Mouse (Mus musculus): Measurements from ENCODE around the gene Gal3st1. TPM values are rescaled to one million over a fixed set of nuclear protein-coding genes. Genes with fewer than 3 reads are reported as not detected.

Gal3st1 gene
- polyA plus RNA-seq, 1 experiment from 2014 or later = 11.1 TPM

- no peak overlapping the region for H3K4me2 ChIP-seq (replicated peaks; ENCODE audit: low read depth, low read length)
- H3K27me3 ChIP-seq (ENCODE audit: insufficient read depth, low read length) = no peaks in the 10 kb centered on the region
- no peaks in the 10 kb centered on the region for H3K4me1 ChIP-seq (ENCODE audit: insufficient read depth, low read length)
- no peak overlapping the region for H3K4me3 ChIP-seq (ENCODE audit: low read length)
- no peaks in the 10 kb centered on the region for H3K36me3 ChIP-seq (ENCODE audit: insufficient read depth, low read length)
- WGBS = 96% methylated on average over 4 of the region's 4 CpGs
- no peak overlapping the region for H3K9ac ChIP-seq (replicated peaks; ENCODE audit: low read length)
- H3K27ac ChIP-seq (ENCODE audit: low read length) = no peak overlapping the region
- ATAC-seq (ENCODE audit: low FRiP score, low TSS enrichment) = no peak
- H3K9me3 ChIP-seq (ENCODE audit: low read length) = no peaks in the 10 kb centered on the region
Observed at GRCm38 (mm10) chr11:4039951-4040350, 56.5 kb downstream of the Gal3st1 start.

- WGBS = 74% methylated on average over 6 of the region's 6 CpGs
- H3K4me1 ChIP-seq (ENCODE audit: insufficient read depth, low read length) = no peaks in the 10 kb centered on the region
- no peaks in the 10 kb centered on the region for H3K9me3 ChIP-seq (ENCODE audit: low read length)
Observed at GRCm38 (mm10) chr11:4041123-4041625, 57.7 kb downstream of the Gal3st1 start.

GRCm38 (mm10) chr11:4043081-4043480, 59.6 kb downstream of the Gal3st1 start:
- no peak overlapping the region for H3K9ac ChIP-seq (replicated peaks; ENCODE audit: low read length)
- no peak overlapping the region for H3K4me2 ChIP-seq (replicated peaks; ENCODE audit: low read depth, low read length)
- H3K4me3 ChIP-seq (ENCODE audit: low read length) = no peak overlapping the region
- no peaks in the 10 kb centered on the region for H3K4me1 ChIP-seq (ENCODE audit: insufficient read depth, low read length)
- H3K27ac ChIP-seq (ENCODE audit: low read length) = no peak overlapping the region
- no peaks in the 10 kb centered on the region for H3K36me3 ChIP-seq (ENCODE audit: insufficient read depth, low read length)
- WGBS = 90% methylated on average over 7 of the region's 7 CpGs
- no peaks in the 10 kb centered on the region for H3K9me3 ChIP-seq (ENCODE audit: low read length)
- no peak for ATAC-seq (ENCODE audit: low FRiP score, low TSS enrichment)
- H3K27me3 ChIP-seq (ENCODE audit: insufficient read depth, low read length) = no peaks in the 10 kb centered on the region

More at GRCm38 (mm10) chr11:4041123-4041625, 57.7 kb downstream of the Gal3st1 start:
- no peak overlapping the region for H3K4me3 ChIP-seq (ENCODE audit: low read length)
- no peak overlapping the region for H3K9ac ChIP-seq (replicated peaks; ENCODE audit: low read length)
- H3K27me3 ChIP-seq (ENCODE audit: insufficient read depth, low read length) = no peaks in the 10 kb centered on the region
- H3K36me3 ChIP-seq (ENCODE audit: insufficient read depth, low read length) = no peaks in the 10 kb centered on the region
- no peak overlapping the region for H3K4me2 ChIP-seq (replicated peaks; ENCODE audit: low read depth, low read length)
- ATAC-seq (ENCODE audit: low FRiP score, low TSS enrichment) = no peak
- no peak overlapping the region for H3K27ac ChIP-seq (ENCODE audit: low read length)

- H3K4me3 ChIP-seq (ENCODE audit: low read length) = no peak overlapping the region
- H3K27ac ChIP-seq (ENCODE audit: low read length) = no peak overlapping the region
- 51% methylated on average over 5 of the region's 5 CpGs for WGBS
- H3K4me1 ChIP-seq (ENCODE audit: insufficient read depth, low read length) = no peaks in the 10 kb centered on the region
- H3K36me3 ChIP-seq (ENCODE audit: insufficient read depth, low read length) = no peaks in the 10 kb centered on the region
- H3K4me2 ChIP-seq (replicated peaks; ENCODE audit: low read depth, low read length) = no peak overlapping the region
- ATAC-seq (ENCODE audit: low FRiP score, low TSS enrichment) = no peak
- no peaks in the 10 kb centered on the region for H3K27me3 ChIP-seq (ENCODE audit: insufficient read depth, low read length)
- H3K9me3 ChIP-seq (ENCODE audit: low read length) = no peaks in the 10 kb centered on the region
- H3K9ac ChIP-seq (replicated peaks; ENCODE audit: low read length) = no peak overlapping the region
Observed at GRCm38 (mm10) chr11:4046526-4046925, 63.1 kb downstream of the Gal3st1 start.

- no peak overlapping the region for H3K27ac ChIP-seq (ENCODE audit: low read length)
- no peak overlapping the region for H3K4me3 ChIP-seq (ENCODE audit: low read length)
- H3K4me2 ChIP-seq (replicated peaks; ENCODE audit: low read depth, low read length) = no peak overlapping the region
- ATAC-seq (ENCODE audit: low FRiP score, low TSS enrichment) = no peak
- no peaks in the 10 kb centered on the region for H3K36me3 ChIP-seq (ENCODE audit: insufficient read depth, low read length)
- no peaks in the 10 kb centered on the region for H3K9me3 ChIP-seq (ENCODE audit: low read length)
- no peaks in the 10 kb centered on the region for H3K4me1 ChIP-seq (ENCODE audit: insufficient read depth, low read length)
- WGBS = 95% methylated on average over 2 of the region's 2 CpGs
- H3K27me3 ChIP-seq (ENCODE audit: insufficient read depth, low read length) = no peaks in the 10 kb centered on the region
- no peak overlapping the region for H3K9ac ChIP-seq (replicated peaks; ENCODE audit: low read length)
Observed at GRCm38 (mm10) chr11:4047766-4048165, 64.3 kb downstream of the Gal3st1 start.

- H3K4me1 ChIP-seq (ENCODE audit: insufficient read depth, low read length) = no peaks in the 10 kb centered on the region
- H3K4me3 ChIP-seq (ENCODE audit: low read length) = no peak overlapping the region
- no peak overlapping the region for H3K9ac ChIP-seq (replicated peaks; ENCODE audit: low read length)
- no peaks in the 10 kb centered on the region for H3K36me3 ChIP-seq (ENCODE audit: insufficient read depth, low read length)
- no peaks in the 10 kb centered on the region for H3K9me3 ChIP-seq (ENCODE audit: low read length)
- H3K27me3 ChIP-seq (ENCODE audit: insufficient read depth, low read length) = no peaks in the 10 kb centered on the region
- H3K4me2 ChIP-seq (replicated peaks; ENCODE audit: low read depth, low read length) = no peak overlapping the region
- no peak for ATAC-seq (ENCODE audit: low FRiP score, low TSS enrichment)
- no peak overlapping the region for H3K27ac ChIP-seq (ENCODE audit: low read length)
- 88% methylated on average over 6 of the region's 6 CpGs for WGBS
Observed at GRCm38 (mm10) chr11:4048438-4048837, 65.0 kb downstream of the Gal3st1 start.

Other genes with a start within 250 kb of the Gal3st1 start
- 1.1 and 1.2 TPM in 2 replicates for gene Osbp2, start 119.7 kb upstream of the Gal3st1 start, polyA plus RNA-seq (2015; fragmentation: Nextera tagmentation; extraction: Ambion mirVana)
- 0.62 and 0.71 TPM in 2 replicates for gene 4921536K21Rik, start 88.5 kb upstream of the Gal3st1 start, polyA plus RNA-seq (2015; fragmentation: Nextera tagmentation; extraction: Ambion mirVana)
- 14.7 and 16.4 TPM in 2 replicates for gene Dusp18, start 88.4 kb upstream of the Gal3st1 start, polyA plus RNA-seq (2015; fragmentation: Nextera tagmentation; extraction: Ambion mirVana)
- gene Slc35e4, start 69.0 kb upstream of the Gal3st1 start, polyA plus RNA-seq (2015; fragmentation: Nextera tagmentation; extraction: Ambion mirVana) = 5.0 and 6.1 TPM in 2 replicates
- 152 and 173 TPM in 2 replicates for gene Tcn2, start 51.5 kb upstream of the Gal3st1 start, polyA plus RNA-seq (2015; fragmentation: Nextera tagmentation; extraction: Ambion mirVana)
- gene Pes1, start 19.7 kb upstream of the Gal3st1 start, polyA plus RNA-seq (2015; fragmentation: Nextera tagmentation; extraction: Ambion mirVana) = 88.0 and 88.8 TPM in 2 replicates
- 0.31 and 0.49 TPM in 2 replicates for gene 4930556J24Rik, start 6.9 kb upstream of the Gal3st1 start, polyA plus RNA-seq (2015; fragmentation: Nextera tagmentation; extraction: Ambion mirVana)
- 0.41 TPM in 1 of 2 replicates, not detected in the other for gene Sec14l4, start 47.8 kb downstream of the Gal3st1 start, polyA plus RNA-seq (2015; fragmentation: Nextera tagmentation; extraction: Ambion mirVana)
- 1.7 TPM in 1 of 2 replicates, not detected in the other for gene Sec14l3, start 81.2 kb downstream of the Gal3st1 start, polyA plus RNA-seq (2015; fragmentation: Nextera tagmentation; extraction: Ambion mirVana)
- 18.5 and 20.1 TPM in 2 replicates for gene Mtfp1, start 111.8 kb downstream of the Gal3st1 start, polyA plus RNA-seq (2015; fragmentation: Nextera tagmentation; extraction: Ambion mirVana)
- 1.5 and 2.1 TPM in 2 replicates for gene Sec14l2, start 139.8 kb downstream of the Gal3st1 start, polyA plus RNA-seq (2015; fragmentation: Nextera tagmentation; extraction: Ambion mirVana)
- 28.9 and 30.0 TPM in 2 replicates for gene Rnf215, start 151.6 kb downstream of the Gal3st1 start, polyA plus RNA-seq (2015; fragmentation: Nextera tagmentation; extraction: Ambion mirVana)
- gene Ccdc157, start 176.7 kb downstream of the Gal3st1 start, polyA plus RNA-seq (2015; fragmentation: Nextera tagmentation; extraction: Ambion mirVana) = 9.4 and 10.7 TPM in 2 replicates
- gene Sf3a1, start 176.7 kb downstream of the Gal3st1 start, polyA plus RNA-seq (2015; fragmentation: Nextera tagmentation; extraction: Ambion mirVana) = 54.5 and 65.5 TPM in 2 replicates
- gene Tbc1d10a, start 203.2 kb downstream of the Gal3st1 start, polyA plus RNA-seq (2015; fragmentation: Nextera tagmentation; extraction: Ambion mirVana) = 49.0 and 51.3 TPM in 2 replicates
- gene Castor1, start 234.6 kb downstream of the Gal3st1 start, polyA plus RNA-seq (2015; fragmentation: Nextera tagmentation; extraction: Ambion mirVana) = 6.8 and 7.6 TPM in 2 replicates